Mouse (Mus musculus) midbrain, embryonic 13.5 days (tissue): ENCODE measurements at regions not wholly inside any gene's neighbourhood (a gene's known extent, or its start where the extent isn't known, plus 50 kb on each side); places are given as distances from the start of the nearest gene placed in this dataset.

Source experiments
- ATAC-seq: fragments of 200-750 bp; cut with Nextera tagmentation; 2 replicates; pipeline ENCODE4 v1.8.0; 2017; ENCODE audit warnings: mild to moderate bottlenecking, moderate TSS enrichment, moderate library complexity
- H3K27ac ChIP-seq: fragments of 300-500 bp; sonication (generic); 2 replicates; pipeline ENCODE4 v1.5.1; 2015; ENCODE audit warnings: inconsistent platforms, mild to moderate bottlenecking, moderate library complexity
- H3K27me3 ChIP-seq: fragments of 300-500 bp; sonication (generic); 2 replicates; pipeline ENCODE4 v1.6.1; 2015; ENCODE audit warnings: mild to moderate bottlenecking, inconsistent platforms
- H3K36me3 ChIP-seq: fragments of 300-500 bp; sonication (generic); 2 replicates; pipeline ENCODE4 v1.6.1; 2015; ENCODE audit warnings: mild to moderate bottlenecking, inconsistent platforms
- H3K4me1 ChIP-seq: fragments of 300-500 bp; sonication (generic); replicated peaks from 2 replicates; pipeline ENCODE4 v1.6.1; 2015; ENCODE audit warnings: inconsistent platforms
- H3K4me2 ChIP-seq: fragments of 300-500 bp; sonication (generic); replicated peaks from 2 replicates; pipeline ENCODE4 v1.6.1; 2015; ENCODE audit warnings: moderate library complexity, mild to moderate bottlenecking, inconsistent platforms
- H3K4me3 ChIP-seq: fragments of 300-500 bp; sonication (generic); replicated peaks from 2 replicates; pipeline ENCODE4 v1.5.1; 2015; ENCODE audit warnings: mild to moderate bottlenecking, inconsistent platforms
- H3K9ac ChIP-seq: fragments of 300-500 bp; sonication (generic); replicated peaks from 2 replicates; pipeline ENCODE4 v1.6.1; 2015; ENCODE audit warnings: mild to moderate bottlenecking, inconsistent platforms
- H3K9me3 ChIP-seq: fragments of 300-500 bp; sonication (generic); 2 replicates; pipeline ENCODE4 v1.6.1; 2016; ENCODE audit warnings: mild to moderate bottlenecking, inconsistent platforms
- whole genome bisulfite sequencing: fragments of 180-500 bp; shearing (Covaris S2); methylation state at CpG from one replicate; pipeline ENCODE4 v1.1.7; 2015; 5-methylcytosine and 5-hydroxymethylcytosine counted together

DNA sequence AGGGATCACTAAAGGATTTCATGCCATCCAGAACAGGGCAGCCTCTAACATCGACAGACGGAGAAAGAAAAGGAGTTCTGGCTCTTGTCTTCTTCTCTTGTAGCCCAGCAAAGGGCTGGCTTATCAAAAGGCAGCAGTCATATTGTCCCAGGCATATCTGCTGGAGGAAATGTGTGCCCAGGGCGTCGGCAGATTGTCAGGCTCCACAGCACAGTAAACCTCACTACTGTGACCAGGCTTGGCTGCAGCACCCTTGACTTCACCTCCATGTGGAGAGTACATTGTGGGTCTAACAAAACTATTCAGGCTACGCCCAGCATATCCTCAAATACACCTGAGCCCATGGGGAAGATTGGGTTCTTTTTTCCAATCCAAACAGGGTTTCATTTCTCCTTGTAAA, 317.7 kb upstream of the 1700056E22Rik start:
- Histone ChIP-seq H3K36me3 (no peaks in the 10 kb centered on the region), H3K27me3 (no peaks in the 10 kb centered on the region), H3K9ac (no peak overlapping the region), H3K4me1 (no peaks in the 10 kb centered on the region), H3K4me3 (no peak overlapping the region), H3K9me3 (no peaks in the 10 kb centered on the region), H3K4me2 (no peak overlapping the region), H3K27ac (no peak overlapping the region)
- 86% methylated on average over 5 of the region's 5 CpGs for WGBS
- ATAC-seq = no peak

DNA sequence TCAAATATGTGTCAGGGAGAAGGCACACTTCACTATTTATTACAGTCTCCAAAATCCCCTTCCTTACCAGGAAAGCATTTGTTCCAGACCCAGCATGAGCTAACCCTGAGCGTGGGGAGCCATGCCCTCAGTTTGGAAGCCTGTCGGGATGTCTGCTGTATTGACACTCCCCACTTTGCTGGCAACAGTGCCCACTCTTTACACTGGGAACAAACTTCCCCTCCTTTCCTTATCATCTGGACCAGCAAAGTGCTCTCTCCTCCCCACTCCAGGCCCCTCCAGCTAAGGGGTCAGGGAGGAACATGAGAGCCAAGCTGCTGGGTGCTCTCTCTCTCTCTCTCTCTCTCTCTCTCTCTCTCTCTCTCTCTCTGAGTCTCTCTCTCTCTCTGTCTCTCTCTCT, 310.7 kb upstream of the 1700056E22Rik start:
- WGBS = 72% methylated on average over 2 of the region's 2 CpGs
- Histone ChIP-seq H3K36me3 (no peaks in the 10 kb centered on the region), H3K4me1 (no peaks in the 10 kb centered on the region), H3K4me3 (no peak overlapping the region), H3K27me3 (no peaks in the 10 kb centered on the region), H3K4me2 (no peak overlapping the region), H3K9me3 (no peaks in the 10 kb centered on the region), H3K27ac (no peak overlapping the region), H3K9ac (no peak overlapping the region)
- no peak for ATAC-seq

DNA sequence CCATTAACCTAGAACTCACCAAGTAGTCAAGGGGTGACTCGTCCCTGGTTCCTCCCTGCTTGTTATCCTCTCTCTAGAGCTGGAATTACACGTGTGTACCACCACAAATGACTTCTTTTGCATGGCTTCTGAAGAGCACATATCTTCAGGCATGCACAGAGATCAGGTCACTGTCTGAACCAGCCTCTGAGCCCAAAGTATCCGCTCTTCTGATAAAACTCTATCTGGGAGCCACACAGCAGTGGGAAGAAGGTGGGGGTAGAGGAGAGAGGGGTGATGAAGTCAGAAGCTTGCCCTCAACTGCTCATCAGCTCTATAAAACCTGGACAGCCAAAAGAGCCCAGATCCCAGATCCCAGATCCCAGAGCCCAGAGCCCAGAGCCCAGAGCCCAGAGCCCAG, 301.9 kb upstream of the 1700056E22Rik start:
- H3K9ac ChIP-seq = no peak overlapping the region
- no peak overlapping the region for H3K4me3 ChIP-seq
- 87% methylated on average over 3 of the region's 3 CpGs for WGBS
- H3K36me3 ChIP-seq = no peaks in the 10 kb centered on the region
- no peaks in the 10 kb centered on the region for H3K4me1 ChIP-seq
- no peaks in the 10 kb centered on the region for H3K27me3 ChIP-seq
- H3K27ac ChIP-seq = no peak overlapping the region
- no peak overlapping the region for H3K4me2 ChIP-seq
- no peaks in the 10 kb centered on the region for H3K9me3 ChIP-seq
- no peak for ATAC-seq

DNA sequence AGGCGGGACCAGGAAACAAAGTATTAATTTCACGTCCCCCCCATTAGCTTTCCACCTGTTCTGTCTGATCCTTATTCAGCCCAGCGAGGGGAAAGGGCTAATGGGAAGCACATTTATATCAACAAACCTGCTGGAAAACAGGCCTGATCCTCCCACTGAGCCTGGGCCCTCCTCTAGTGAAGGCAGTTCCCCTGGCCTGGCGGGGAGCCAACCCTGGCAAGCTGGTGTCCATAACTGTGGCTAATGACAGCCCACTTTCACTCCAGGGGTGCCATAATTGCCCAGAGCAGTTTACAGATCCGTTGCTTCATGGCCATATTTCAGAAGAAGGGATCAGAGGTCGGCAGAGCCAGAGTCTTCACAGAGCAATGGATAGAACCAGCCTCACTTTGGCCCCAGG, 301.2 kb upstream of the 1700056E22Rik start:
- 0 out of 2 replicates have a peak, but pooled peaks have one; percentile 43 for ATAC-seq
- no peaks in the 10 kb centered on the region for H3K36me3 ChIP-seq
- no peak overlapping the region for H3K9ac ChIP-seq
- no peak overlapping the region for H3K4me3 ChIP-seq
- no peak overlapping the region for H3K27ac ChIP-seq
- H3K9me3 ChIP-seq = no peaks in the 10 kb centered on the region
- H3K4me2 ChIP-seq = no peak overlapping the region
- no peaks in the 10 kb centered on the region for H3K27me3 ChIP-seq
- no peaks in the 10 kb centered on the region for H3K4me1 ChIP-seq
- 69% methylated on average over 6 of the region's 6 CpGs for WGBS

DNA sequence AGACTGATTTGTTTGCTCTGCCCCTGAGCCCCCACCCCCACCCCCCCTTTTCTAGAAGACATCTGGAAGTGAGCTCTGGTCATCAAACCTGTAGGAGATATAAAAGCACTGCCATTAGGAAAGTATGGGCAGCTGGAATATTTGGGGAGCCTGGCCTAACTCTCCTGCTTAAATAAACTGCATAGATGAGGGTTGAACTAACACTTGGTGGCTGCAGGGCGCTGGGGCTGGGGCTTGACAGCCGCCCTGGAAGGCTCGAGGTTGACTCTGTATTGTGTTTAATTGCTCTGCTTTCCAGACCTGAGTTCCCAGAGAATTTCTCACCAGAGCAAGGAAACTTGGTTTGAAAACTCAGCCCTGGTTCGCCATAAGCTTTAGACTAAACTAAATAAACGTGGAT, 300.7 kb upstream of the 1700056E22Rik start:
- H3K36me3 ChIP-seq = no peaks in the 10 kb centered on the region
- H3K27ac ChIP-seq = no peak overlapping the region
- no peaks in the 10 kb centered on the region for H3K27me3 ChIP-seq
- 78% methylated on average over 5 of the region's 5 CpGs for WGBS
- H3K9me3 ChIP-seq = no peaks in the 10 kb centered on the region
- no peak overlapping the region for H3K4me3 ChIP-seq
- H3K9ac ChIP-seq = no peak overlapping the region
- no peak overlapping the region for H3K4me2 ChIP-seq
- ATAC-seq = no peak
- H3K4me1 ChIP-seq = no peaks in the 10 kb centered on the region

DNA sequence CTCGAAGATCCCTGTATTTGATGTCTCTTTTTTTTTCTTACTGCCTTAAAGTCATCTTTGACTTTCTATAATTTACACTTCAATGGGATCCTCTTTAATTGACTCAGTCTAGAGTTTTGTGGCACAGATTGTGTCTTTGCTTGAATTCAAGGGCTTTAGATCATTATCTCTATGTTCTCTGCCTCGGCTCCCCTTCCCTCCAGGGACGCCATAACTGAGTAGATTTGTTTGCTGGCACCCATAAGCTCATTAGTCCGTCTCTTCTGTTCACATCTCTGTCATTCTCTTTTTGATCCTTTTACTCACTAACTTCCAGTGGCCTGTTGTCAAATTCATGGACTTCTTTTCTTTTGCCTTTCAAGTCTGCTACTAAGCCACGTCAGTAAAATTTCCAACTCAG, 299.0 kb upstream of the 1700056E22Rik start:
- 46% methylated on average over 5 of the region's 5 CpGs for WGBS
- Histone ChIP-seq H3K4me3 (no peak overlapping the region), H3K9ac (no peak overlapping the region), H3K27ac (no peak overlapping the region), H3K9me3 (no peaks in the 10 kb centered on the region), H3K4me1 (no peaks in the 10 kb centered on the region), H3K4me2 (no peak overlapping the region), H3K27me3 (no peaks in the 10 kb centered on the region), H3K36me3 (no peaks in the 10 kb centered on the region)
- ATAC-seq = no peak

DNA sequence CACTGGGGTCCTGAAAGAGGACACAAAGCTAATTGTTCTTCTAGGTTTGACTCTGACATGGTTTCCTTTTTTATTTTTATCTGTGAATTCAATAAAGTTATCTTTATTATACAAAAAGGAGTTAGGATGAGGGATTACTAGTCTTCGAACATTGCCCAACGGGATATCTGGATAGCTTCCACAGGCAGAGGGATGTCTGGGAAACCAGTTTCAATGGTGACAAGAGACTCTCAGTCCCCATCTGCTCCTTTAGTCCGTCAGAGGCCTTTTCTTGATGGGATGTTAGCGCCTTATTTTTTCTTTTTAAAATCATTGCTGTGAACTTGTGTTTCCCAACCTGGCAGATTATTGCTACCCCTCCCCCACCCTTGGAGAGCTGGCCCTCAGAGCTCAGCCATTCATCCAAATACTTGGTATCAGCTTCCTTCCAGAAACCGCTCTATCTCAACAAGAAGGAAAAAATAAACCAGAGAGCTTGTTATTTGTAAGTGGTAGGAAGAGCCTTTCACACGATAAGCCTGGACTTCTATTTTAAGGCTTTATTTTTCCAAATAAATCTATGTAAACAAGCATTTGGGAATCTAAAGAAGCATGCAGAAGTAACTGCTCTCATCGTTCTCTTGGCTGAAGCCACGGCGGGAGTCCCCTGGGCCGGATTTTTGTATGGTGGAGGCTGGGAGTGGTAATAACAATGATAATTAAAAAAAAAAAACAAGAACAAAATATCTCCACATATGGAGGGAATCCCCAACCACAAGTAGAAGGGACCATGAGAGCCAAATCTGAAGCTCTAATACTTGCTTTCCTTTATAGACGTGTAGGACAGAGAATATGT, 296.6 kb upstream of the 1700056E22Rik start:
- Histone ChIP-seq H3K27ac (no peak overlapping the region), H3K9ac (no peak overlapping the region), H3K4me3 (no peak overlapping the region), H3K4me1 (no peaks in the 10 kb centered on the region), H3K27me3 (no peaks in the 10 kb centered on the region), H3K9me3 (no peaks in the 10 kb centered on the region), H3K4me2 (no peak overlapping the region), H3K36me3 (no peaks in the 10 kb centered on the region)
- no peak for ATAC-seq
- 86% methylated on average over 11 of the region's 11 CpGs for WGBS

DNA sequence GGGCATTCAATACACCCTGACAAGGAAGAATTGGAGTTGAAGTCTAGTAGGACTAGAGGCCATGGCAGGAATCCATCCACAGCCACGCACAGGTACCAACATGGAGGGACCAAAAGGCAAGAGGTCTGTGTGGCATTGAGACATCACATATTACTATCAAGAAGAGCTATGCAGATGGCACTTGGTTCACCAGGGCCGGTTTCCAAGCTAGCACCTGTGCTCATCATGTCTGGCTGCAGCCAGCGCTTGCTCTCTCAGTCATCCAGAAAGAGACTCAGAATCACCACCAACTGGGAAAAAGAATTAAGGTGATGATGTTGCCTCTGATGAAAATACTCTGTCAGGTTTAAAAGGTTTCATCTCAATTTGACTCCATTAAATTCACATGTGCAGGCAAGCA, 292.1 kb upstream of the 1700056E22Rik start:
- Histone ChIP-seq H3K27ac (no peak overlapping the region), H3K27me3 (no peaks in the 10 kb centered on the region), H3K4me3 (no peak overlapping the region), H3K36me3 (no peaks in the 10 kb centered on the region), H3K4me2 (no peak overlapping the region), H3K4me1 (no peaks in the 10 kb centered on the region), H3K9me3 (no peaks in the 10 kb centered on the region), H3K9ac (no peak overlapping the region)
- ATAC-seq = no peak
- WGBS = 84% methylated on average over 3 of the region's 3 CpGs

DNA sequence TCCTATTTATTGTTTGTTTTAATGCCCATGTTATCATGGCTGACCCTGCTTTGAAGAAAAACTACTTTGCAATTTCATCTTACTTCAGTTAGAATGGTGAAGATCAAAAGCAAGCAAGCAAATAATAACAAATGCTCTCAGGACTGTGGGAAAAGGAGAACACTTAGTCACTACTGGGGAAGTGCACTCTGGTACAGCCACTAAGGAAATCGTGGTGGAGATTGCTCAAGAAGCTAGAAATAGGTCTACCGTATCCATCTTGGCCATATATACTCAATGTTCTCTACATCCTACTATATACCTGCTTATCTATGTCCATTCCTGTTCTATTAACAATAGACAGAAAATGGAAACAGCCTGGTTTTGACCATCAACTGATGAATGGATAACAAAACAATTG, 290.1 kb upstream of the 1700056E22Rik start:
- WGBS = 88% methylated on average over 2 of the region's 2 CpGs
- no peak for ATAC-seq

DNA sequence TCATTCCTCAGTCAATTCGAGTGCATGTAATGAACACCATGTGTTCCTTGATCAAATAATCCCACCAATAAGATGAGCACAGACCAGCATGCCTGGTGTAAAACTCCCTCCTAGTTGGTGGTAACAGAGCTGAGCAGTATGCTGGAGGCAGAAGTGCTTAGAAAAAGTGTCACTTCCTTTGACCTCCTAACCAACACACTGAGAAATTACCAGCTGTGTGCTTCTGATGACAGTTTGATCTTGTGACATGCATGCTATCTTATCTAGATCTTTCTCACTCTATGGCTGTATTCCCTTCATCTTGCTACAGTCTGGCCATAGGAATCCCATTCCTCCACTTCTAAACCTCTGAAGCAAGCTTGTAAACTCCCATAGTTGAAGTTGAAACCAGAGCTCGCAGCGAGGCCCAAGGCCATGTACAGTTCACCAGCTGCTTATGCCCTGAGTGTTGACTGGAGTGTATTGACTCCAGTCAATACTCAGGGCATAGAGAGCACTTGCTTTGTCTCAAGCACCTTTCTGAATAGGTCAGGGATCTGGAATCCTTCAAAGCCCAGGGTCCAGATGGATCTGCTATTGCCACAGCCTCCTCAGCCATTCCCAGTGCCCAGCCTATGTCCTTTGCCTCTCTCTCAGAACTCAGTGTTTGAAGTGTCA, 286.5 kb upstream of the 1700056E22Rik start:
- ATAC-seq = no peak
- H3K9ac ChIP-seq = no peak overlapping the region
- H3K27me3 ChIP-seq = no peaks in the 10 kb centered on the region; the same call in 1 of the 2 replicates
- H3K36me3 ChIP-seq = no peaks in the 10 kb centered on the region
- no peaks in the 10 kb centered on the region for H3K9me3 ChIP-seq
- no peak overlapping the region for H3K4me3 ChIP-seq
- no peaks in the 10 kb centered on the region for H3K4me1 ChIP-seq
- no peak overlapping the region for H3K4me2 ChIP-seq
- H3K27ac ChIP-seq = no peak overlapping the region
- 85% methylated on average over 3 of the region's 3 CpGs for WGBS

More for the DNA sequence above, 290.1 kb upstream of the 1700056E22Rik start:
- H3K4me1 ChIP-seq = no peaks in the 10 kb centered on the region
- H3K9ac ChIP-seq = no peak overlapping the region
- no peak overlapping the region for H3K27ac ChIP-seq
- H3K36me3 ChIP-seq = no peaks in the 10 kb centered on the region
- H3K4me3 ChIP-seq = no peak overlapping the region
- H3K27me3 ChIP-seq = no peaks in the 10 kb centered on the region
- no peaks in the 10 kb centered on the region for H3K9me3 ChIP-seq
- H3K4me2 ChIP-seq = no peak overlapping the region

DNA sequence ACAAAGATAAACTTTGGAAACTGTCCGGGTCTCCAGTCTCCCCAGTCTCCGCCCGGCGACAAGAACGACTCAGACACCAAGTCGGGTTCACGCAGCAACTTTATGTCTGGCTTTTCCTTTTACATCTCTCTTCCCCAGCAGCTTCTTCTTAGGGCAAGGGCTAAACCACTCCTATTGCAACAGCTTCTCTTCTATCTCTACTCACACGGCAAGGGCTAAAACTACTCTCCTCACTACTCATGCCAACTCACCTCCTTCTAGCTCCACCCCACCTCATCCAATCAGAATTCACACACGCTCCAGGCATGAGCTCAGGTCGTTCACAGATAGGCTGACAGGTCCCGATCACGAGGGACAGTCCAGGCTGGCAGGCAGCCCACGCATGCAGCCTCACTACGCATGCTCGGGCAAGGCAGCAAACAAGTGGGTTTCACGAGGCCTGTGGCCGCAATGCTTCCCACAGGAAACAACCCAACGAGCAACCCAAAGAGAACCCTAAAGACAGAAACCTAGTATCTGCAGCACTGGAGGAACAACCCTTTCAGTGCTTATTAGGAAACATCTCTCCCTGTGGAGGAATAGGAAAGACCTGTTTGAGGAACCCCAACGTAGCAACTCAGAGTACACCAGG, 276.2 kb upstream of the 1700056E22Rik start:
- H3K27me3 ChIP-seq = no peaks in the 10 kb centered on the region
- WGBS = 91% methylated on average over 19 of the region's 19 CpGs
- no peak overlapping the region for H3K4me3 ChIP-seq
- H3K27ac ChIP-seq = no peak overlapping the region
- no peaks in the 10 kb centered on the region for H3K9me3 ChIP-seq
- H3K36me3 ChIP-seq = no peaks in the 10 kb centered on the region
- no peak for ATAC-seq
- no peak overlapping the region for H3K9ac ChIP-seq
- H3K4me2 ChIP-seq = no peak overlapping the region
- H3K4me1 ChIP-seq = no peaks in the 10 kb centered on the region

DNA sequence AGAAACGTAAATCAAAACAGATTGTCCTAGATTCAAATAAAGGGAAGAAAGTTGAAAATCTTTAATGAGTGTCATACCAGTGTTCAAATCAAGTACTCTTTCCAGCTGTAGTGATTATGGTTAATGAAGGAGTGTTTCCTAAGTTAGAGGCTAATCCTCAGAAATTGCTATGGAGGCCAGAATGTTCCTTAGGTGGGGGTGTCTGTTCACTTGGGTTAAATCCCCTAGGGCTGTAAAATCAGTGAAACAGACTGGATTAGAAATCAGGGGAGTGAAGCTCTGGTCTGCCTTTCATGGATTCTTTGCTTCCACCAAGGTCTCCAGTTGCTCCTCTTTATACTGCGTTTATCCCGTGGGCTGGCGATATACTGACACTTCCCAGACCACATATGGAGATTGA, 270.7 kb upstream of the 1700056E22Rik start:
- H3K4me1 ChIP-seq = no peaks in the 10 kb centered on the region
- H3K27ac ChIP-seq = no peak overlapping the region
- no peak overlapping the region for H3K4me2 ChIP-seq
- no peak overlapping the region for H3K4me3 ChIP-seq
- 76% methylated on average over 4 of the region's 4 CpGs for WGBS
- H3K9ac ChIP-seq = no peak overlapping the region
- no peaks in the 10 kb centered on the region for H3K27me3 ChIP-seq
- H3K36me3 ChIP-seq = no peaks in the 10 kb centered on the region
- H3K9me3 ChIP-seq = no peaks in the 10 kb centered on the region
- no peak for ATAC-seq
